Mouse (Mus musculus) kidney, postnatal 10 days (tissue): ENCODE results near the gene Shank2.

Experiments
- DNase-seq: peaks from one replicate; pipeline ENCODE4 v3.0.0; 2021; ENCODE audit warnings: mixed read lengths

Gene Shank2

DNA sequence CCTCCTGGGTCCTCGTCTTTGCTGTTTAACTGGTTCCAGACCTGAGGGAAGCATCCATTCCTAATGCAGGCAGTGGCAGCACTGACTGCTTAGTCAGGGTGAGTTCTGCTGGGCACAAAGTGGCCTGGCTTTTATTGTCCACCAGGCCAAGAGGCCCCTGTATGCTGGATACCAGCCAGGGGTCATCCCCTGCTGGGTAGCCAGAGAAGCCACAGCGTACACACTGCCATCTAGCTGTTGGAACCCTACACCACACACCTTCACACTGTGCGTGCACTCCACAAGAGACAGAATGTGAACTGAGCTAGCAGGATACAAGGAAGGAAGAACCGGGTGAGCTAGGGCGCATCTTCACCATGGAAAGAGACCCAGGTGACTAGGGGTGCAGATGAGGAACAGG, 233.1 kb downstream of the Shank2 start:
- peak; percentile 56 for DNase-seq

DNA sequence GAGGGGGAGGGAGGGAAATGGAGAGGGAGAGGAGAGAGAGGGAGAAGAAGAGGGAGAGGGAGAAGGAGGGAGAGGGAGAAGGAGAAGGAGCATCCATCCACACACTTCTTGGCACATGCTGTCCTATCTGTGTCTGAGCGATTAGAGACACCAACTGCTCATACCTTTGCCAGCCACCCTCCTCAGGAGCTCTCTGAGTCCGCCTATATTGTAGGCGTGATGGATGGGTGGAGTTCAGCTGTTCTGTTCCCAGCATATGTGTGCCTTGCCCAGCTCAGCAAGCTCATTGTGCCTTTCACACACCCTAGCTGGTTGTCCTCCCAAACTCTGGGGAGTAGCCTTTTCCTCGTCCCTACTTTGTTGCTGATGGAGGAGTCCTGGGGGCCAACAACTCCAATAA, 233.8 kb downstream of the Shank2 start:
- DNase-seq, result no peak

DNA sequence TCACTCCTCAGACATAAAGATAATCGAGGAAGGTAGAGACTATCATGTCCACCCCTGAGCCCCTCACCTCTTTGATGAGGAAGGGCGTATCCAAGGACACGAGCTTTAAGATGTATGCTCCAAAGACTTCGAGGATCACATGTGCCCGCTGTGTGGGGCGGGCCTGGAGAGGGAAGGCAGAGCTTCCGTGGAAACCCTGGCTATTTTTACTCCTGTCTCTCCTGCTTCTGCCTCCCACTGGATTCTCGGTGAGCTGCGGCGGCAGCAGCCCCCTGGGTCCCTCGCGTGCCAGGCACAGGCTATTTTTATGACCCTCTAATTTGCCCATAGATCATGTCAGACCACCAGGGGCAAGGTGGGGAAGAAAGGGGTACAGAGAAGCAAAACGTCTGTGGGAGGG, 235.1 kb downstream of the Shank2 start:
- DNase-seq, result no peak

DNA sequence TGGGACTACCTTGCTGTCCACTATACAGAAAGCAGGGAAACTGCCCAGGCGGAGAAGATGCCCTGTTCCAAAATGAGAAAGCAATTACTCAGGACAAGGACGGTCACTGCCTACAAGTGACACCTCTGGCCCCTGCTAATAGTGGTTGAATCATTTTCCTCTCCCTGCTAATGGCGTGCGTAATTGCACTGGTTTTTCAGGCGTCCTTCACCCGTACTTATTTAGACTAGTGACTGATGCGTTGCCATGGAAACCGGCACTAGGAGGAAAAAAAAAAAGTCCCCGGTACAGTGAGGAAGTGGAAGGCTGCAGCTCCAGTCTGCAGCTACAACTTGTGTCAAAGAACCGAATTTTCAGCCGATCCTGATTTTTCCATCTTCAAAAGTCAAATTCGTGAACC, 236.7 kb downstream of the Shank2 start:
- DNase-seq, result no peak

DNA sequence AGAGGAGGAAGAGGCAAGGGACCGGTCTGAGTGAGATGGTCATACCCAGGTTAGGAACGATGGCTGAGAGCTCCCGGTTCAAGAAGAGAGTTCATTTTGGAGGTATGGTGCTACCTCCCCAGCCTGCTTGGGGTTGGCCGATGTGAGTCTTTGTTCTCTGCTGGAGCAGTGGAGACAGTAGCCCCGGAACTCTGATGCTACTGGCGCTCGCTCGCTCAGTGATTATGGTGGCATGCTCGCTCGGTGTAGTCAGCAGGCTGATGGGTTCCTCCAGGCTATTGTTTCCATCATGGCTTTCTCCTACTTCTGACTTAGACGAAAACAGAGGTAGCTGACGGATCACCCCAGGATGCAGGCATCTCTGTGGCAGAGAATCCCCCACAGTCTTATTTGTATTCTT, 237.3 kb downstream of the Shank2 start:
- no peak for DNase-seq

DNA sequence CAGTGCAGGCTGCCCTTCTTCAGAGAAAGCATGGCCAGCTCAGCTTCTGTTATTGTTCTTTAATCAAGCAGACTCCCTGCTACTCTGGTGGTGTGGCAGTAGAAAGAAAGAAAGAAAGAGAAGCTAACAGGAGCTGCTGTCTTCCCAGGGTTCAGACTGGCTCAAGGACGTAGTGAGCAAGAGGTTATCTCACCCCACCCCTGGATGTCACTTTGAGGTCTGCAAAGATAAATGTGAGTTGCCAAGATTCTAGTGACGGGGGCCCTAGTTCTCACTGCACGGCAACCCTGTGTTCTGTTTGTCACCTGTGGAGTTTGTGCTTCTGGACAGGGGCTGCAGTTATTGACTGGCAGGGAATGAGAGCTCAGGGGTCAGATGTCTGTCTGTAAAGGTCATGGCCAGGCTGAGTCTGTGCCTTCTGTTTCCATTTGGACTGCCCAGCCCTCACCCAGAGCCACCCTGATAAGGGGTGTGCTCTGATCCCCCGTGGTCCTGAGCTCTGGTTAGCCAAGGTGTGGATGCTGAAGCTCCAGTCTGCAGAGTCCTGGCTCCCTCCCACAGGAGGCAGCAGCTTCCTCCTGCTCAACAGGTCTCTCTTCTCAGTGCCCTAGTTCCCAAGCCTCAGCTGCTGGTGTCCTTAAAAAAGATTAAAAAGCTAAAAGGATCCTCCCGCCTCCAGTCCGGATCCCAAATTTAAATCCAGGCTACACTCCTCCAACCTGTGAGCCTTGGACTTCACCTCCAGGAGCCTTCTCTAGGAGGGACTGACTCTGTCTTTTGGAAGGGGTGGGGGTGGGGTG, 238.0 kb downstream of the Shank2 start:
- no peak for DNase-seq

DNA sequence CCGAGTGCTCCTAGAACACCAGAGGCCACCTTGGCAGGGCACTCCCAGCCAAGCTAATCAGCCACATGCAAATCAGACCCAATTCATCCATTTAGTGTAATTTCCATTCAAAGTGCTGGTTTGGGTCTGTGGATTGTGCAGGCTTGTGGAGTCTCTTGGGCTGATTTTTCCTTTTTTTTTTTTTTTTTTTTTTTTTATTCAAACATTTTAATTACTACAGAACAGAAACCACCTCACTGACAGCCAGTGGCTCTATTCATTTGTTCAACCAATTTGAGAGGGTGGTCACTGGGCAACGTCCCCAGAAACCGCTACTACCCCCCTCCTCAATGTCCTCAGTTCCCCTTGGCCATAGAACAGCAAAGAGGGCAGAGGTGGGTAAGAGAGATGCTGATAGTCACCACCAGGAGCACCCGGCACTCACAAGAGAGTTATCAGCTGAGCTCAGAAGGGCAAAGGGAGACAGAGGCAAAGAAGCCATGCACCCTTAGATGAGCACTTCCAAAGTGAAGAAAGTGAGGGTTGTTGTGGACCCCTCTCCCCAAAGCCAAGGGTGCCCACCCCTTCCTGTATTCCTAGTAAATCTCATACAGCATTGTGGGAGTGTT, 239.1 kb downstream of the Shank2 start:
- no peak for DNase-seq

DNA sequence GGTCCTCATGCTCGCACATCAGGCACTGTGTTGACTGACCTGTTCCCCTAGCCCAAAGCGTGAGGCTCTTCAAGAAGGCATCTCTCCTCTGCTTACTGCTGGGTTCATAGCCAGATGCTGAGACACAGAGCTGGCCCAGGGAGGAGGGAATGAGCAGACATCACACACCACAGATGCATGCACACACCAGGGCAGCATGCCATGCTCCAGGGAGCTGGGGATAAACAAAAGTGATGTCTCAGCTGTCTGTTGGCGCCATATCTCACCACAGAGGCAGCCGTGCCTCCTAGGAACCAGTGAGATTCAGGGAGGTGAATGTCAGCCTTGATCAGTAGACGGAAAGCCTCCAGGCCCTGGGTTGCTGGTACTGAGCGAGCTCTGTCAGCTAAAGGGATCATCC, 242.5 kb downstream of the Shank2 start:
- no peak for DNase-seq

DNA sequence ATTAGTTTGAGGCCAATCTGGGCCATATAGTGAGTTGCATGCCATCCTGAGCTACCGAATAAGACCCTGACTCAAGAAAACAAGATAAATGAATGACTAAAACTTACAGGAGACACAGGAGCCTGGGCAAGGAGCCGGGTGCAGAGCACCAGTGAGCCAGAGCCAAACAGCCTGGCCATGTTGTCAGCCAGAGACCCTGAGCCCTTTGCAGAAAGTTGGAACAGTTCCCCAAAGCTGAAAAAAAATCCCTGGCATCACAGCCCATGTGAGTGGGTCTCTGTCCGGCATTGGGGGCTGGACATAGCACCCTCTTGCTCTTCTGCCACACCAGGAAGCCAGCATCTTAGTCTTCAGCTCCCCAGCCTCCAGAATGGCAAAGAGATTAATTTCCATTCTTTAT, 244.5 kb downstream of the Shank2 start:
- DNase-seq, result no peak

DNA sequence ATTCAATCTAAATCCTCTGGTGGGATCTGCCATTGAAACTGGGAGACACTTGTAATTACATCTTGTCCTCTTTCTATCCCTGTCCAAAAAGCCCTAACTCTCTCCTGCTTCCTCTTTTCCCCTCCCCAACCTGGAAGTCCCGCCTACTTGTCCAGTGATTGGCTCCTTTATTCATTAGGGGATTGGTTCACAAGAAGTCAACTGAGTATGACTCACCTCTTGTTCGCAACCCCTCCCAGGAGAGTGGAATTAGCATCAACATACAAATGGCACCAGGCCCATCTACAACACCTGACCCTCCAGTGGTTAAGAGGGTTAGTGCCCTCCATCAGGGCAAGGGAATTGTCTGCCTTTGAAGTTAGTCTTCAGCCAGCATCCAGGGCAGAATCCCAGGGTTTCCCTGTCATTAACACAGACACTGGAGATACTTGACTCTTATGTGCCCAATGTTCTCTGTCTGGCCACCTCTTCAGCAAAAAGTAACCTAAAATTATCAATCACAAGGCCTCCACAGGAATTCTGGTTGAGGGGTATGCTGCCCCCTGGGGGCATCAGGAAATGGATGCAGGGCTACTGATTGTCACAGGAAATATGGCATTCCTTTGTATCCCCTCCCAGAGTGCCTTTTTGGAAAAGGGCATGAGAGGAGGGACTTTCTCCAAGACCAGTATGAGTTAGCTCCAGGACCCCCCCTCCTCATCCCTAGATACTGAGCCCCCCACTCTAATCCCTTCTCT, 247.1 kb downstream of the Shank2 start:
- no peak for DNase-seq

DNA sequence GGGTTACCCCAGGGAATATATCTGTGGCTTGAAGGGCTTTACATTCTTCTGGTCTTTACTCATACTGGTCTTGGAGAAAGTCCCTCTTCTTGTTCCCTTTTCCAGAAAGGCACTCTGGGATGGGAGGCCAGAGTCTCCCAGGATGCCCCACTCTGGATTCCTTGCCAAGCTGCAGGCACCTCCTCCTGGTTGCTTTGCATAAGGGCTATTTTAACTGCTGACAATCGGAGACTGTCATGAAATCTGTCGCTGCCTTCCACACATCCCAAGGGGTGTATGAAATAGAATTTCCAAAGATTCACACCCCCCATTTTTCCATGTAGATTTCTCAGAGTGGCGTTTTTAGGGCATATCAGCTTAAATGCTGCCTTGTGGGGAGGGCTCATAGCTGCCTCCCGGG, 249.1 kb downstream of the Shank2 start:
- DNase-seq, result no peak

DNA sequence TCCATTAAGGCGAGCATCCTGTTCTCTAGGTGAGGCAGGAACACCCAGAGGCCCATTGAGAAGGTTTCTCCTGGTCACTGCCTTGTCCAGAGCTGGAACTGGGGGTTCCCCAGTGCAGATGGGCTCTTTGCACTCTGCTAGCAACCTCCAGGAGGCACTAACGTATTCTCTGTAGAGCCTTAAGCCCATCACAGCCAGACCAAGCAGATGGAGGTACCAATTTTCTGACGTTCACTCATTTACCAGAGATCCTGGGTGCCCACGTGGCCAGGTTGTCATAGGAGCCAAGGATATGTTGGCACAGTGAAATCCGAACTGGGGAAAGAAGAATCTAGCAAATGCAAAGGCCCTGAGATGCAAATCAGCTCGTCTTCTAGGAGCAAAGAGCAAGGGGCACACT, 249.5 kb downstream of the Shank2 start:
- DNase-seq, result no peak

DNA sequence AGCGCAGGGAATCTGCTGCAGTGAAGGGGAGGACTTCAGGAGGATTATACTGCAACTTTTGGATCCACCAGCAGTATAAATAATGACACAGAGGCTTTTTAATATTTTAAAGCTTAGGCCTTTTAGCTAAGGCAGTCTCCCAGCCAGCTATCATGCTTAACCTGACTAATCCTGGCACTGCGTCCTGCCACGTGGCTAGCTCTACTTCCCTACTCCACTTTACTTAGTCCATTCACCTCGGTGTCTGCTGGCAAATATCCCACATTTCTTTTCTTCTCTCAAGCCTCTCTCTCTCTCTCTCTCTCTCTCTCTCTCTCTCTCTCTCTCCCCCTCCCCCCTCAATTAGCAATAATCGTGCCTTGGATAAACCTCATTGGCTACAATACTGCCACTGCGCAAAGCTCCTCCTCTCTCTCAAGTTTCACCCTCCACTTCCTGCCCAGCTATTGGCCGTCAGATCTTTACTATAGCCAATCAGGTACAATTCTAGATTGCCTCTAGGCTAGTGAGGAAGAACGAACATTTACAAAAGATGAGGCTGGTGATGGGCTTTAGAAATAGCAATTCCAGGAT, 253.0 kb downstream of the Shank2 start:
- DNase-seq, result no peak

DNA sequence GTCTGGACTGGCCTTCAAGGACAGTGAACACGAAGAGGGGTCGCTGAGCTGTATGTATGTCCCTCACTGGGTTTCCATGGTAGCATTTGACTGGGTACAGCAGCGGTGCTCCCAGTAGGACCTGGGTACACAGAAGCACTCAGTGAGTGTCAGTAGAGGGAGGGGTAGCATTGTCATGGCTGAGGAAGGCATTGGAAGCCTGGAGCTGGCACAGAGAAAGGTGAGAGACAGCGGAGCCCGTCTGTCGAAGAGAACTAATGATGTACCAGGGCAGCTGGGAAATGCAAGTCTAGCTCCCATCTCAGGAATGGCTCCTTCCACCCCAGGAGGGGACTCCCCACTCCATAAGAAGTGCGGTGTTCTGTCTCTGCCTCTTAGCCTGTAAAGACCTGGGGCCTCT, 256.1 kb downstream of the Shank2 start:
- no peak for DNase-seq

DNA sequence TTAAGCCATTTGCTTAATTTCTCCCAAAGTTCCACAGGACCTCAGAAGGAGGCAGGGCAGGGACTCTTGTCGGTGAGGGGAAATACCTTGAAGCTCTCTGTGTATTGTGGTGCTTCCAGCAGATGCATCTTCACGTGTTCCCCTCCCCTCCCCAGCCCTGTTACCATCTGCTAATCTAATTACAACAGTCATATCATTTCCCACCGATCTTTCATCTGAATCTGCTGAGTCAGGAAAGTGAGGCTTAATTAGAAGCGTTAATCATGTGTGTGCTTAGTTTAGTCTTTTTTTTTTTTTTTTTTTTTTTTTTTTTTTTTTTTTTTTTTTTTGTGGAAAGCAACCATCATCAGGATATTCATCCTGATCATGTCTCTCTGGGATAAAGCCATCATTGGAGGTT, 256.6 kb downstream of the Shank2 start:
- DNase-seq, result no peak

DNA sequence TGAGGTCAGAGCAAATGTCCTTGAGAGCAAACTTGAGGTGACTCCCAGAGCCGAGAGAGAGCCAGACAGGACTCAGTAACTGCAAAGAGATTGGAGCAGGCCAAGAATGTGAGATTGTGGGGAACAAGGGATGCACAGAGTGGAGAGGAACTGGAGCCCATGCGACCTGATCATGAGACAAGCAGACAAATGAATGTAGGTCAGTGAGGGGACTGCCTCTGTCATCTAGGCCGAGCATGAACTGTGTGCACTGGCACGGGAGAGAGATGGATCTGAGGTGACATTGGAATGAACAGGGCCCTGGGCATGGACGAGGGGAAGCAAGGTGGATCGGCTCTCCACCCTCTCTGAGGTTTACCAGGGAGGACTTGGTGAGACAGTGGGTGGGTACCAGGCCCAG, 260.9 kb downstream of the Shank2 start:
- DNase-seq, result no peak

DNA sequence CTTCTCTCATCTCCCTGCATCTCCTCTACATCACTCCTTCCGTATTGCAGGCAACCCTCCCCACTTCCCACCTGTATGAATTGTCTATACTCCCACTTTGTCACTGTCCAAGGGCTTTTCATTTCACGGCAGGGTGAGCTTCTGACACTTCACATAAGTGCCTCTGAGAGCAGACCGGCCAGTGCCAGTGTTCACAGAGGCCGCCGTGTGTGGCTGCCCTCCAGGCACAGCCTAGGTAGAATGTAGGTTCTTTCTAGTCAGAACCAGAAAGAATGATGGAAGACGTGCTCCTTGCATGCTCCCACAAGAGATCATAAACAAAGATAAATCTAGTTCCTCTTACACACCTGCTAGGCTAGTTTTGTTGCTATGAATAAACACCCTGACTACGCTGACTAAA, 265.0 kb downstream of the Shank2 start:
- no peak for DNase-seq

DNA sequence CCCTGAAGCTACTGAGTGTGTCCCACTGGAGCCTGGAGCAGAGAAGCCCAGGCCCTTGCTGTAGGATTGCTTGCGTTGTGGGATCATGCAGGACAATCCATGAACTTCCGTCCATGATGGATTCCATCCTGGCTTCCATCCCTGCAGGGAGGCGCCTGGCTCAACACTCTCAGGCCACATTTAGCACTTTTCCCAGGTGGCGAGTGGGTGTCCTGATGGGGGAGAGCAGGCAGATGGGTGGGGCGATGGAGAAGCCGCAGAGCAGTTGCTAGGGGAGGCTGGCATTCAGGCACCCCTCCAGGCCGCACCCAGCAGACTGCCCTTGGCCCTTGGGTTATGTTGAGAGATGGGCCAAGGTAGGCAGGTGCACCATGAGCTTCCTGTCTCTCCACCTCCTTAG, 266.6 kb downstream of the Shank2 start:
- DNase-seq, result no peak

DNA sequence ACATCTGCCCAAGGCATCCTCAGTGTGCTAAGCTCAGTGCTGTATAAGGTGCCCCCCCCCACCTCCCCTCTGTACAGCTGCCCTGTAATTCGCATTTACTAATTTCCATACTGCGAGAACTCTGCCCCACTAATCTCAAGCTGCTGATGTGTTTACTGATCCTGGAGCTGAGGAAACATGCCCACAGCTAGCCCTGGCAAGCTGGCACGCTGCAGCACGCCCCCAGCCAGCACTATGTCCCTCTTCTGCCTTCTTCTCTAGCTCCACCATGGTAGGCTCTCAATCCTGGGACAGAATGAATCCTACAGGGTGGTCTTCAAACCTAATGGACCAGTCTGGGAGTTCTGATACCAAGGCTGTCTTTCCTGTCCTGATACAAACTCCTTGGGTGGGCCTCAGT, 267.1 kb downstream of the Shank2 start:
- DNase-seq, result no peak

DNA sequence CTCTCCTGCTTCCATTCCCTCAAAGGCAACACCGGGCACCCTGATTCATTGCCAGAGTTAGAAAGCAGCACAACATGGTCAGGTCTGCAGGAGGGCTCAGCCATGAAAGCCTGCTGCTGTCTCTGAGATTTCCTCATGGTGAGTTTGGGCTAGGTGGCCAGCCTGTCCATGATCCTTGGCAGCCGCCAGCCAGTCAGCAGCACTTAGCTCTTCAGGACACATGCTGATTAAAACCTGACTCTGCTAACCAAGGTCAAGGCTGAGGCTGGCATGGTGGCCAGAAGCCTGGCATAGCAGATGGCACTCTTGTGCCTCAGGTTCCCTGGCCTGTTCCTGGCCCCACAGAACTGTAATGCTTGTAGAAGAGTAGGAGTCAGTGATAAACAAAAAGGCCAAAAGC, 269.3 kb downstream of the Shank2 start:
- no peak for DNase-seq

DNA sequence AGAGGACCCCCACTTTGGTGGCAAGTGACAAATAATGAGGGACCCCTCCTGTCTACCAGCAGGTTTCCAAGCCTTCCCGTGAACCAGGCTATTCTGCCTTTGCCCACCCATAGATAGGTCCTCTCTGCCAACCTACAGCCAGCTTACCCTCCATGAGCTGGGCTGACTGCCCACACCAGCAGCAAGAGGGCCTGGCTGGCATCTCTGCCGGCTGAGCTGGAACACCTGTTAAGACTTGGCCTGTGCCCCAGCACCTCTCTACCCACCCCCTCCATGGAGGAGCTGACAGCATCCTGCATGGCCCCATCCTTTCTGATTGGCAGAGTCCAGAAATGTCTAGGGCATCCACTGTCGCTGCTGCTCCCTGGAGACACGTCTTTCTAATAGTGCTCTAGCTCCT, 277.0 kb downstream of the Shank2 start:
- DNase-seq, result no peak

DNA sequence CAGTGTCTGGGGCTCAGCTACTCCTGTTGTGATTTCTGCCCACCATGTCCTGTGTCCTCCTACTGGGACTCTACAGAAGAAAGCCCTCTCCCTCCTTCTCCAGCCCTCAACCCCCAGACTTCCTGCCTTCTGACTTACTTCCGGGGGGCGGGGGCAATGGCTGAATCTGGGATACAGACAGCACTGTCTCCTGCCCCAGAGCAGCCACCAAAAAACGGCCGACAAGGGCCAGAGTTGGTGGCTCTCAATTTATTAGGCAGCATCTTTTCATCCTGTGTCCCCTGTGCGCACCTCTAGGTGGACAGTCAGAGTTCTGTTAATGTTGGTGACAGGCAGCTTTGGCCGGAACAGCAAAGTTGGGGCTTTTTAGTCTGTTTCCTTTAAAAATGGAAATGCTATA, 282.0 kb downstream of the Shank2 start:
- peak; percentile 26 for DNase-seq

DNA sequence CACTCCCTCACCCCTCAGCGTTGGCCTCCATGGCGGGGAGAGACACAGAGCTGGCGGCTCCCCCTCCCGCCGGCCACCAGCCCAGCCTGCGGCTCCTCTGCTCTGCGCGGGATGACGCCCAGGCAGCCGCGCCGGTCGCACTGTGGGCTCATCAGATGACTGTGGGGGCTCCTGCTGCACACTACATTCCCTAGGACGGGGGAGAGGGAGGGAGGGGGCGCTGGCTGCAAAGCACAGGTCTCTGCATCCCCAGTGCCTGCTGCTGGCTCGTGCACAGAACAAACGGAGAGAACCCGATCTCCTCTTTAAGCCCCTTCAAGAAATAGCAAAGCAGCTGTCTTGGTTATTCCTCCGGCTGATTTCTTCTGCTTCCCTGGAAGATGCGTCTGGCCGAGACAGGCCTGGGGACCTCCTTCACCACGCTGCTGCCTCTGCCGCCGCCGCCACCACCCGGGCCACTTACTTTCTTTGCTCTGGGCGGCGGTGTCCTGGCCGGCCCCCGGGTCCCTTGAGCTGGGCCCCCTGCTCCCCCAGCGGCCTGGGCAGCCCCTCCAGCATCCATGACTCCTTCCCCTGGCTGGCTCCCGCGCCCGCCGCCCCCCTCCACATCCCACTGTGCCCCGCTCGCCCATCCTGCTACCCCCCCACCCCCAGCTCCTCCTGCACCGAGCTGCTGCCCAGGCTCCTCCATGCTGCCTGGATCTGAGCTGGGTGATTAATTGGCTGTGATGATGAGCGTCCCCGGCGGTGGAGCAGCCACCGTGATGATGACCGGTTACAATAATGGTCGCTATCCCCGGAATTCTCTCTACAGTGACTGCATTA, 282.7 kb downstream of the Shank2 start:
- DNase-seq, result peak; percentile 17
